Mouse (Mus musculus) telencephalon, adult 2 months (tissue): ENCODE results near the gene Wfdc1.

Experiments
- DNase-seq: peaks from one replicate; pipeline ENCODE4 v3.0.0-alpha.2; 2011; ENCODE audit warnings: low read depth, low spot score

The Wfdc1 gene

GRCm38 (mm10) chr8:119679184-119679583, 13.0 kb downstream of the Wfdc1 start:
- DNase-seq: no peak

GRCm38 (mm10) chr8:119690602-119691001, 24.4 kb downstream of the Wfdc1 start:
- no peak for DNase-seq

- no peak for DNase-seq
Observed at GRCm38 (mm10) chr8:119691989-119692388, 25.8 kb downstream of the Wfdc1 start.

GRCm38 (mm10) chr8:119694696-119695095, 28.5 kb downstream of the Wfdc1 start:
- DNase-seq: no peak

- DNase-seq: no peak
Observed at GRCm38 (mm10) chr8:119697163-119697562, 31.0 kb downstream of the Wfdc1 start.

- DNase-seq: no peak
Observed at GRCm38 (mm10) chr8:119698960-119699359, 32.8 kb downstream of the Wfdc1 start.

GRCm38 (mm10) chr8:119699549-119700134, 33.5 kb downstream of the Wfdc1 start, which contains the start of gene Atp2c2:
Gene Atp2c2 (plus strand): TSS chr8:119700009.
- DNase-seq: no peak

- DNase-seq: no peak
Observed at GRCm38 (mm10) chr8:119702965-119703364, 36.8 kb downstream of the Wfdc1 start.

GRCm38 (mm10) chr8:119707146-119707545, 41.0 kb downstream of the Wfdc1 start:
- no peak for DNase-seq

- DNase-seq: no peak
Observed at GRCm38 (mm10) chr8:119708471-119708870, 42.3 kb downstream of the Wfdc1 start.

GRCm38 (mm10) chr8:119708878-119709702, 42.9 kb downstream of the Wfdc1 start:
- no peak for DNase-seq

GRCm38 (mm10) chr8:119709703-119710093, 43.5 kb downstream of the Wfdc1 start:
- DNase-seq: no peak

GRCm38 (mm10) chr8:119712226-119712625, 46.1 kb downstream of the Wfdc1 start:
- DNase-seq: no peak

GRCm38 (mm10) chr8:119713421-119713820, 47.3 kb downstream of the Wfdc1 start:
- no peak for DNase-seq

GRCm38 (mm10) chr8:119715221-119715620, 49.1 kb downstream of the Wfdc1 start:
- DNase-seq: no peak

- no peak for DNase-seq
Observed at GRCm38 (mm10) chr8:119716730-119717299, 50.6 kb downstream of the Wfdc1 start.

GRCm38 (mm10) chr8:119717765-119718164, 51.6 kb downstream of the Wfdc1 start:
- no peak for DNase-seq

- DNase-seq: peak; percentile 62
Observed at GRCm38 (mm10) chr8:119719011-119719501, 52.9 kb downstream of the Wfdc1 start.

GRCm38 (mm10) chr8:119722348-119722747, 56.2 kb downstream of the Wfdc1 start:
- DNase-seq: no peak

GRCm38 (mm10) chr8:119723676-119724075, 57.5 kb downstream of the Wfdc1 start:
- DNase-seq: no peak

GRCm38 (mm10) chr8:119724596-119724995, 58.4 kb downstream of the Wfdc1 start:
- DNase-seq: no peak

GRCm38 (mm10) chr8:119727093-119727492, 60.9 kb downstream of the Wfdc1 start:
- DNase-seq: no peak
